ENCODE assay signal across 11 mouse cellular contexts in the genomic region with DNA sequence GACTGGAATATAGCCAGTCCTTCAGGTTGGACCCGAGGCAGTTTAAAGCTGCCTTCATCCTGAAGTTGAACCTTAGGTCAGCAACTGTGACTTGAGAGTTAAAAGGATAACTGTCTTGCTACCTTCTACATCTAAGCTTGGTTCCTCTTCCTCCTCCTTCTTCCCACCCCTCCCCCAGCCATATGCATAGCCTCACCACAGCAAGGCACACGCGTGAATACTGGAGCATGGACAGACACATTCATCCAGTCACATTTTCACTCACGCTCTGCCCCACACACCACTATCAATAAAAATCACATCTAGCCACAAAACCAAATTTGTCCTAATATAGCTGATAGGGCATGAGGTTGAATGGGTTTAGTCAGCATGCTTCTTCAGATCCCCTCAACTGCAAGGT. TPM values are rescaled to one million over a fixed set of nuclear protein-coding genes. Genes with fewer than 3 reads are reported as not detected.
DNase-seq lines count a peak whose midpoint lies in the region; ATAC-seq lines count a peak whose summit lies in the region.
"Had no signal": no experiment of that assay in that cellular context is flagged by ENCODE, and none has a peak within 500 bp of the region (broad histone marks: within the 10 kb centered on the region; RNA-seq: fewer than 3 reads in every experiment).

No protein-coding gene starts in this region.

- no peak overlapping the region for H3K9ac ChIP-seq in heart, embryonic 11.5 days (ENCODE audit: low read depth, low read length)
- peak overlapping the region; percentile 44; the same call in 1 of the 2 replicates for H3K9ac ChIP-seq in embryonic facial prominence, embryonic 13.5 days
- H3K9ac ChIP-seq in hindbrain, embryonic 16.5 days (ENCODE audit: low read depth, low read length), result peak overlapping the region; percentile 82
- peak overlapping the region; percentile 89 for H3K9ac ChIP-seq in neural tube, embryonic 13.5 days
- H3K9ac ChIP-seq: liver, embryonic 14.5 days had no signal

- H3K36me3 ChIP-seq in heart, embryonic 11.5 days (ENCODE audit: control insufficient read depth, insufficient read depth, low read length), result no peaks in the 10 kb centered on the region
- H3K36me3 ChIP-seq in embryonic facial prominence, embryonic 13.5 days, result no peaks in the 10 kb centered on the region
- H3K36me3 ChIP-seq in hindbrain, embryonic 16.5 days (ENCODE audit: control insufficient read depth, insufficient read depth, low read length), result no peaks in the 10 kb centered on the region
- no peaks in the 10 kb centered on the region for H3K36me3 ChIP-seq in neural tube, embryonic 13.5 days

- ATAC-seq in heart, embryonic 11.5 days (replicated peaks; ENCODE audit: insufficient number of reproducible peaks, low FRiP score, low TSS enrichment), result no peak
- no peak for ATAC-seq in embryonic facial prominence, embryonic 13.5 days (ENCODE audit: insufficient number of reproducible peaks, insufficient read depth, low FRiP score, low TSS enrichment, low read depth)
- no peak for ATAC-seq in hindbrain, embryonic 16.5 days
- ATAC-seq in neural tube, embryonic 13.5 days (ENCODE audit: low read depth), result no peak

- H3K9me3 ChIP-seq in heart, embryonic 11.5 days (replicated peaks; ENCODE audit: control insufficient read depth, low read length), result no peaks in the 10 kb centered on the region
- no peaks in the 10 kb centered on the region for H3K9me3 ChIP-seq in embryonic facial prominence, embryonic 13.5 days
- H3K9me3 ChIP-seq in hindbrain, embryonic 16.5 days (ENCODE audit: control insufficient read depth, low read length), result no peaks in the 10 kb centered on the region
- no peaks in the 10 kb centered on the region for H3K9me3 ChIP-seq in neural tube, embryonic 13.5 days

- no peak for DNase-seq in heart, adult 8-10 months (ENCODE audit: low spot score)
- DNase-seq in ovary, postnatal 14 days (ENCODE audit: low spot score), result no peak
- DNase-seq in adrenal gland, postnatal 10 days, result no peak
- no peak for DNase-seq in lung, postnatal 25 days (ENCODE audit: low spot score)

- WGBS in heart, embryonic 11.5 days (ENCODE audit: insufficient replicate concordance), result 62% methylated on average over 4 of the region's 4 CpGs
- 74% methylated on average over 4 of the region's 4 CpGs for WGBS in embryonic facial prominence, embryonic 13.5 days
- 44% methylated on average over 4 of the region's 4 CpGs for whole genome bisulfite sequencing in hindbrain, embryonic 16.5 days
- WGBS in neural tube, embryonic 13.5 days, result 40% methylated on average over 4 of the region's 4 CpGs

- H3K27ac ChIP-seq in heart, embryonic 11.5 days (ENCODE audit: low read depth, low read length), result no peak overlapping the region
- no peak overlapping the region for H3K27ac ChIP-seq in embryonic facial prominence, embryonic 13.5 days
- H3K27ac ChIP-seq in hindbrain, embryonic 16.5 days (ENCODE audit: low read depth, low read length), result peak overlapping the region; percentile 89
- peak overlapping the region; percentile 94 for H3K27ac ChIP-seq in neural tube, embryonic 13.5 days (replicated peaks)
- H3K27ac ChIP-seq: heart, adult 2 months; liver, embryonic 14.5 days had no signal

- H3K4me2 ChIP-seq in heart, embryonic 11.5 days, result peak overlapping the region; percentile 74
- peak overlapping the region; percentile 64 for H3K4me2 ChIP-seq in embryonic facial prominence, embryonic 13.5 days
- H3K4me2 ChIP-seq in hindbrain, embryonic 16.5 days (ENCODE audit: low read length), result peak overlapping the region; percentile 58
- H3K4me2 ChIP-seq in neural tube, embryonic 13.5 days, result peak overlapping the region; percentile 60

- H3K27me3 ChIP-seq in heart, embryonic 11.5 days (ENCODE audit: control insufficient read depth, insufficient read depth, low read length), result peaks cover 31% of the 10 kb centered on the region
- H3K27me3 ChIP-seq in embryonic facial prominence, embryonic 13.5 days, result peaks cover 39% of the 10 kb centered on the region
- H3K27me3 ChIP-seq in hindbrain, embryonic 16.5 days (replicated peaks; ENCODE audit: control insufficient read depth, insufficient read depth, low read length), result no peaks in the 10 kb centered on the region
- no peaks in the 10 kb centered on the region for H3K27me3 ChIP-seq in neural tube, embryonic 13.5 days

- H3K4me1 ChIP-seq in heart, embryonic 11.5 days (ENCODE audit: control insufficient read depth, insufficient read depth, low read length), result peaks cover 7% of the 10 kb centered on the region; the same call in 1 of the 2 replicates
- H3K4me1 ChIP-seq in embryonic facial prominence, embryonic 13.5 days, result peaks cover 19% of the 10 kb centered on the region; the same call in 1 of the 2 replicates
- peaks cover 17% of the 10 kb centered on the region for H3K4me1 ChIP-seq in hindbrain, embryonic 16.5 days (ENCODE audit: control insufficient read depth, insufficient read depth, low read depth, low read length)
- H3K4me1 ChIP-seq in neural tube, embryonic 13.5 days (replicated peaks), result peaks cover 64% of the 10 kb centered on the region

- peak overlapping the region; percentile 26 for H3K4me3 ChIP-seq in heart, embryonic 11.5 days (ENCODE audit: low read depth, low read length)
- peak overlapping the region; percentile 48 for H3K4me3 ChIP-seq in embryonic facial prominence, embryonic 13.5 days
- peak overlapping the region; percentile 63 for H3K4me3 ChIP-seq in hindbrain, embryonic 16.5 days (ENCODE audit: low read length)
- peak overlapping the region; percentile 73 for H3K4me3 ChIP-seq in neural tube, embryonic 13.5 days
- H3K4me3 ChIP-seq: heart, adult 2 months; myocyte had no signal

RNA-seq across cellular contexts. Expression of a gene that starts 1.8 kb away (rescaled TPM):
- polyA plus RNA-seq in heart, embryonic 11.5 days (2014; fragmentation: Nextera tagmentation; extraction: Ambion mirVana), result 2.0 and 2.3 TPM in 2 replicates
- total RNA-seq in heart, adult 8-10 months (2022), result 1 to 10 TPM; 2.5 to 3.2 (median 2.6) TPM
- polyA plus RNA-seq in embryonic facial prominence, embryonic 13.5 days (2015; fragmentation: Nextera tagmentation; extraction: Ambion mirVana), result 13.0 and 19.5 TPM in 2 replicates
- 55.0 and 63.4 TPM in 2 replicates for polyA plus RNA-seq in hindbrain, embryonic 16.5 days (2015; fragmentation: Nextera tagmentation; extraction: Ambion mirVana)
- 39.4 and 40.2 TPM in 2 replicates for polyA plus RNA-seq in neural tube, embryonic 13.5 days (2015; fragmentation: Nextera tagmentation; extraction: Ambion mirVana)
- 10 to 100 TPM in 1 of 2 experiments, 1 to 10 TPM in 1; 9.9 to 12.6 TPM for total RNA-seq in adrenal gland, postnatal 10 days (2021)

Comparison
In these comparisons a context has a peak if more than half of its experiments do, and no peak if none do; other contexts are left out.
1. H3K27ac ChIP-seq: peak in hindbrain, embryonic 16.5 days (single experiment) and neural tube, embryonic 13.5 days (single experiment); none in heart, embryonic 11.5 days (single experiment) and embryonic facial prominence, embryonic 13.5 days (single experiment).
2. Peak in every context shown above with its lines, with median percentiles within 50 percentile points of each other: H3K4me2 ChIP-seq and H3K4me3 ChIP-seq.